Mouse (Mus musculus) embryonic facial prominence, embryonic 10.5 days (tissue): ENCODE measurements around the gene Fam69b. TPM values are rescaled to one million over a fixed set of nuclear protein-coding genes. Genes with fewer than 3 reads are reported as not detected.

ENCODE experiments used
- DNase-seq: peaks from one replicate; pipeline ENCODE4 v3.0.0-alpha.2; 2017; ENCODE audit warnings: low spot score
- H3K27ac ChIP-seq: fragments of 300-500 bp; sonication (generic); replicated peaks from 2 replicates; pipeline ENCODE4 v1.5.1; 2016; ENCODE audit warnings: mild to moderate bottlenecking
- H3K27me3 ChIP-seq: fragments of 300-500 bp; sonication (generic); replicated peaks from 2 replicates; pipeline ENCODE4 v1.6.1; 2016; ENCODE audit warnings: low read depth, mild to moderate bottlenecking; ENCODE audit not compliant: poor library complexity, severe bottlenecking
- H3K36me3 ChIP-seq: fragments of 300-500 bp; sonication (generic); replicated peaks from 2 replicates; pipeline ENCODE4 v1.6.1; 2016; ENCODE audit warnings: mild to moderate bottlenecking, moderate library complexity
- H3K4me1 ChIP-seq: fragments of 300-500 bp; sonication (generic); 2 replicates; pipeline ENCODE4 v1.6.1; 2016
- H3K4me3 ChIP-seq: fragments of 300-500 bp; sonication (generic); 2 replicates; pipeline ENCODE4 v1.5.1; 2016; ENCODE audit warnings: mild to moderate bottlenecking, moderate library complexity
- H3K9me3 ChIP-seq: fragments of 300-500 bp; sonication (generic); 2 replicates; pipeline ENCODE4 v1.6.1; 2016; ENCODE audit warnings: mild to moderate bottlenecking
- WGBS: fragments of 180-500 bp; shearing (Covaris S2); methylation state at CpG from one replicate; pipeline ENCODE4 v1.1.7; 2016; 5-methylcytosine and 5-hydroxymethylcytosine counted together
- polyA plus RNA-seq: library from polyadenylated mRNA; unstranded; fragments of >200 nt; fragmentation: Nextera tagmentation; extraction: Ambion mirVana; gene quantifications from 2 replicates; pipeline ENCODE4 v1.2.1, GENCODE M21; 2016

Gene Fam69b
- polyA plus RNA-seq, 1 experiment from 2014 or later: 43.8 TPM

DNA sequence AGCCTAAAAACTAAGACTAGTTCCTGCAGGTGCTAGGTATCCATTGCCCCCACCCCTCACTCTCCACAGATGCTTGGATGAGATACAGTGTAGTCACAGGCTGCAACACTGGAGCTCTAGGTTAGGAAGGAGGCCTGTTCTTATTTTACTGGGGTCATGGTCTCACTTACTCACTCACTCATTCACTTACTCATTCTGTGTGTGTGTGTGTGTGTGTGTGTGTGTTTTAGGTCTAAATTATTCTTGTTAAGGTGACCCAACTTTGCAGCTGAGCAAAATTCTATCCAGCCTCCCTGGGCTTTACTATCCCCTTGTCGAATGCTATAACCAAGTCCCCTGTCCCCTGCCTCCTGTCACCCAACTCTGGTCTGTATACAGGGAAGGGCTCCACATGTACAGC, 26.7 kb upstream of the Fam69b start:
- DNase-seq: no peak
- peaks cover 31% of the 10 kb centered on the region for H3K4me1 ChIP-seq
- H3K9me3 ChIP-seq: no peaks in the 10 kb centered on the region
- WGBS: 87% methylated on average over 1 of the region's 1 CpGs
- H3K4me3 ChIP-seq: no peak overlapping the region
- H3K36me3 ChIP-seq: no peaks in the 10 kb centered on the region
- H3K27ac ChIP-seq: no peak overlapping the region
- peaks cover 54% of the 10 kb centered on the region for H3K27me3 ChIP-seq

DNA sequence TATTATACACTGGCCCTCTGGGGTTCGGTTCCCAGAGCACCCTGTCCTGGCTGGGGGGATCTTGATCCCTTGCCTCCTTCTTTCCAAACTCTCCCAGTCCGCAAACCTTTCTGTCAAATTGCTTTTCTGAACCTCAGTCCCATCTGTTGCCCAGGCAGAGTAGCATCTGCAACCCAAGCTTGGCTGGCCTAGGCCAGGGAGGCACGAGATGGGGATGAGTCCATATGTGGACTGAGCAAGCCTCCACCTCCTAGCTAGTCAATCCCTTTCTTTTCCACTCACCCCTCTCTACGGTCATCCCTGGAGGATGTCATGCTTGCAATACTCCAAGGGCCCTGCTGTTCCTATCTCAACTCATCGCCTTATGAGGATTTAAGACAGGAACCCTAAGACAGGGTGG, 25.6 kb upstream of the Fam69b start:
- Histone ChIP-seq H3K9me3 (no peaks in the 10 kb centered on the region), H3K27ac (no peak overlapping the region), H3K36me3 (no peaks in the 10 kb centered on the region), H3K4me1 (peaks cover 41% of the 10 kb centered on the region), H3K4me3 (peak overlapping the region; percentile 74), H3K27me3 (peaks cover 64% of the 10 kb centered on the region)
- 84% methylated on average over 5 of the region's 5 CpGs for WGBS
- DNase-seq: no peak

DNA sequence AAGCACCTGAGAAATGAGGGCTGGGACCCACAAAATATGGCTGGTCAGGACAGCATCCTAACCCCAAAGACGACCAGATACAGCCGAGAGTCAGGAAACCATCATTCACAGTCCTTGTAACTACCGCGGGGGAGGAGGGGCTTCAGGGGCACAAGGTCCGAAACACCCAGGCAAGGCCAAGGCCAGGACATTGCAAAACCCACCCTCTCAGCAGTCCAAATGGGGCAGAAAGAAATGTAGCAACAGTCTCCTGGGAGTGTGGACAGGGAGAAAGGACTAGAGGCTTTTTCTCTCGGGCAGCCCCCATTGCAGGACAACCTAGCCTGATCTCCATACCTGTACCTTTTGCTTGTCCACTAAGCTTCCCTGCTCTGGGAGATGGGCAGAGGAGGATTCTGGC, 25.1 kb upstream of the Fam69b start:
- 27% methylated on average over 6 of the region's 6 CpGs for WGBS
- Histone ChIP-seq H3K4me3 (peak overlapping the region; percentile 74), H3K27me3 (peaks cover 67% of the 10 kb centered on the region), H3K9me3 (no peaks in the 10 kb centered on the region), H3K36me3 (no peaks in the 10 kb centered on the region), H3K4me1 (peaks cover 42% of the 10 kb centered on the region), H3K27ac (peak overlapping the region; percentile 84; the same call in 1 of the 2 replicates)
- DNase-seq: no peak

DNA sequence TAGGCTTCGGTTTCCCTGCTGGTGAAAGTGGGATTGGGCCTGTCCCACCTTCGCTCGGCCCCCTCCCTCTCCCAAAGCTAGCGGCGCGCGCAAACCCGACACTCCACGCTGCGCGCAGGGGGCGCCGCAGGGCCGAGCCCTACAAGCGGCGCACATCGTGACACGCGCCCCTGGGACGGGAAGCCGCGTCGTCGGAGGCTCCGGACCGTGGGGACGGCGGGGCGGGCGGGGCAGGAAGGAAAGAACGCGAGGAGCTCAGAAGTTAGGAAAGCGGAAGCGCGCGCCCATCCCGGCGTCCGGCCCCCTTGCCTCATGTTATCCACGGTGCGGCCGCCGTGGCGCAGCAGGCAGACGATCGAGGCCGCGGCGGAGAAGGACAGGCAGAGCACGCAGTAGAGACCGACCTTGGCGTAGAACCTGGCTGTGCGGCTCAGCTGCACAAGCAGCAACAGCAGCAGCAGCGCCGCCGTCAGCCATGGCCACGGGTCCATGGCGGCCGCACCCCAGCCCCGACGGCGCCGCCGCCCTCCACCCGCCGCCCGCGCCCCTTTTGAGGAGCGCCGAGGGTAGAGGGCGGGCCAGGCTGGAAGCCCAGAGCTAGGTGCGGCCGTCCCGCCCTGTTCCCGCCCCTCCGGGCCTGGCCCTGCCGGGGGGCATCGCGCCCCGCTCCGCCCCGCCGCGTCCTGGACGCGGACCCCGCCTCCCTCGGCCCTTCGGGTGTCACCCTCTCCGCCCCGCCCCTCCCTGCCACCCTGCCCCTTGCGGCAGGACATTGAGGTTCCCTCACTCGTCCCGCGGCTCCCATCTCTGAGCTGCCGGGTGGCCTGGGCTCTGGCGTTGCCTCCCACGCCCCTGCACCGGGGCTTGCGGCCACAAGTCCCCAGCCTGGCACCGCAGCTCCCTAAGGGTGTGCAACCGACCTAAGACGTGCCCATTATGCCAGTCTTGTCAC, 24.3 kb upstream of the Fam69b start, which contains the start of gene Agpat2:
TSS of gene Agpat2 (minus strand) at position 698 of the 952 bp plus-strand sequence.
- Histone ChIP-seq H3K36me3 (no peaks in the 10 kb centered on the region), H3K4me1 (peaks cover 42% of the 10 kb centered on the region), H3K27ac (peak within 1 kb of the TSS; percentile 84), H3K4me3 (peak within 1 kb of the TSS; percentile 74), H3K27me3 (peaks cover 67% of the 10 kb centered on the region), H3K9me3 (no peaks in the 10 kb centered on the region)
- under 1% methylated on average over 103 of the region's 103 CpGs for WGBS
- DNase-seq: peak; percentile 79

GRCm38 (mm10) chr2:26605331-26605730, 22.9 kb upstream of the Fam69b start:
- peaks cover 40% of the 10 kb centered on the region for H3K4me1 ChIP-seq
- no peak for DNase-seq
- H3K27ac ChIP-seq: no peak overlapping the region
- H3K36me3 ChIP-seq: no peaks in the 10 kb centered on the region
- H3K9me3 ChIP-seq: no peaks in the 10 kb centered on the region
- H3K27me3 ChIP-seq: peaks cover 67% of the 10 kb centered on the region
- WGBS: 80% methylated on average over 8 of the region's 8 CpGs
- H3K4me3 ChIP-seq: no peak overlapping the region

- H3K9me3 ChIP-seq: no peaks in the 10 kb centered on the region
- no peaks in the 10 kb centered on the region for H3K36me3 ChIP-seq
- H3K4me1 ChIP-seq: peaks cover 32% of the 10 kb centered on the region
- 73% methylated on average over 3 of the region's 3 CpGs for WGBS
- no peak overlapping the region for H3K27ac ChIP-seq
- no peak for DNase-seq
- no peak overlapping the region for H3K4me3 ChIP-seq
- H3K27me3 ChIP-seq: peaks cover 63% of the 10 kb centered on the region
These were observed 21.7 kb upstream of the Fam69b start for GRCm38 (mm10) chr2:26606579-26606978.

DNA sequence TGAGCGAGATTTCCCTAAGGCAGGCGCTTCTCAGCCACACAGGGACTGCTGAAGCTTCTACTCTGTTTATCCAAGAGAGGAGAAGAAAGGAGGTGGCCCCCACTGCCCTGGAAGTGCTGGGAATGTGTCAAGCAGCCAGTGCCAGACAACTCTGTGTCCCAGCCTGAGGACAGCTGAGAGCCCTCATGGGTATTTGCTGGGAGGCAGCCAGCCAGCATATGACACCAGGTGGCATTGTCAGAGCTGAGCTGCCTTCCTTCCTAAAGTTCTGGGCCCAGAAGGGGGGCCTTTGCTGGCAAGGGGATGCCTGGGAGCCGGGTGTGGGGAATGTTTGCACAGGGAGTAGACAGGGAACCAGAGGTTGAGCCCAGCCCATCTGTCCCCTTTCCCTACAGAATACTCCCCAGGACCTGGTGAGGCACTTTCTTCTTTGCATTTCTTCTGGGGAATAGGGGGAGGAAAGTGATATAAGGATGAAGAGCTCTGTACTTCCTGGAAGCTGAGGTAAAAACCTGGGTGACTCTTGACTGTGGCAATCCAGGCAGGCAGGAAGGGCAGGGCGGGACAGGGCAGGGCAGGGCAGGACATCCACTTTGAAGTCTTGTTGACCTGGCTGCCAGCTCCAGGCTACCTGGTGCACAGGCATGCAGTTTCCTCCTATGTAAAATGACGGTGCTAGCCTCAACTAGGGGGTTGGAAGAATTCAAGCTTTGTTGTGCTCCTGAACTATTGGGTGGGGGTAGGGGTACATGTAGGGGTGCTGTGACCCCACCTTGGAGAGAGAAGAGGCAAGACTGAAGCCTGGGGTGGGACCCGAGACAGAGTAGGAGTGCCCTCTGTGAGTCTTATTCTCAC, 21.0 kb upstream of the Fam69b start:
- Histone ChIP-seq H3K36me3 (no peaks in the 10 kb centered on the region), H3K4me3 (no peak overlapping the region), H3K27ac (0 out of 2 replicates have a peak overlapping the region, but pooled peaks have one; percentile 19), H3K9me3 (no peaks in the 10 kb centered on the region), H3K4me1 (peaks cover 32% of the 10 kb centered on the region), H3K27me3 (peaks cover 56% of the 10 kb centered on the region)
- no peak for DNase-seq
- 54% methylated on average over 6 of the region's 6 CpGs for WGBS

GRCm38 (mm10) chr2:26608781-26609180, 19.5 kb upstream of the Fam69b start:
- peaks cover 41% of the 10 kb centered on the region for H3K27me3 ChIP-seq
- no peak overlapping the region for H3K27ac ChIP-seq
- no peak overlapping the region for H3K4me3 ChIP-seq
- H3K9me3 ChIP-seq: no peaks in the 10 kb centered on the region
- no peak for DNase-seq
- H3K36me3 ChIP-seq: no peaks in the 10 kb centered on the region
- H3K4me1 ChIP-seq: peaks cover 19% of the 10 kb centered on the region

DNA sequence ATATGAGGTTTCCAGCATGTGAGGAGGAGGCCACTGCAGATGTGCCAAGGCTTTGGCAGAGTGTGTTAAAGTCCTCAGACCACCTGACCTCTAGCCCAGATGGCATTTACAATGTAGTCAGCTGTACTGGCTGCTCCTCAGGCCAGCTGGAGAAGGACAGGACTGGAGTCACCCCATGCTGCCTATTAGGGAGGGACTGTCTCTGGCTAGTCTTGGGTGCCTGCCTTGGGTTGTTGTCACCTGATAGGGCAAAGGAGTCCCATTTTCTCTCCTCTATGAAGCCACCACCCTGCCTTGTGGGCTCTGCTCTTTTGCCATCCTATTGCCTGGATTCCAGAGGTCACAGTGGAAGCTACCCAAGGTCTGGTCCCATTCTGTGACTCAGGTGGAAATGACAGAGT, 19.0 kb upstream of the Fam69b start:
- DNase-seq: no peak
- Histone ChIP-seq H3K9me3 (no peaks in the 10 kb centered on the region), H3K4me3 (no peak overlapping the region), H3K36me3 (no peaks in the 10 kb centered on the region), H3K4me1 (peaks cover 15% of the 10 kb centered on the region), H3K27me3 (peaks cover 36% of the 10 kb centered on the region), H3K27ac (no peak overlapping the region)

- Histone ChIP-seq H3K27me3 (peaks cover 24% of the 10 kb centered on the region), H3K36me3 (no peaks in the 10 kb centered on the region), H3K4me3 (no peak overlapping the region), H3K4me1 (peaks cover 11% of the 10 kb centered on the region), H3K9me3 (no peaks in the 10 kb centered on the region), H3K27ac (no peak overlapping the region)
- 79% methylated on average over 3 of the region's 3 CpGs for WGBS
- DNase-seq: no peak
These were observed 17.7 kb upstream of the Fam69b start for GRCm38 (mm10) chr2:26610526-26610925.

GRCm38 (mm10) chr2:26611054-26611453, 17.2 kb upstream of the Fam69b start:
- Histone ChIP-seq H3K27me3 (peaks cover 19% of the 10 kb centered on the region), H3K9me3 (no peaks in the 10 kb centered on the region), H3K4me3 (no peak overlapping the region), H3K4me1 (peaks cover 11% of the 10 kb centered on the region), H3K36me3 (no peaks in the 10 kb centered on the region), H3K27ac (no peak overlapping the region)
- no peak for DNase-seq

- no peak overlapping the region for H3K27ac ChIP-seq
- peaks cover 10% of the 10 kb centered on the region; the same call in 1 of the 2 replicates for H3K27me3 ChIP-seq
- H3K36me3 ChIP-seq: no peaks in the 10 kb centered on the region
- peaks cover 8% of the 10 kb centered on the region for H3K4me1 ChIP-seq
- no peak for DNase-seq
- H3K9me3 ChIP-seq: no peaks in the 10 kb centered on the region
- no peak overlapping the region for H3K4me3 ChIP-seq
These were observed 16.4 kb upstream of the Fam69b start for GRCm38 (mm10) chr2:26611896-26612295.
